Mouse (Mus musculus) forebrain, postnatal 0 days (tissue): ENCODE measurements around the gene Tnnt2. TPM values are rescaled to one million over a fixed set of nuclear protein-coding genes. Genes with fewer than 3 reads are reported as not detected.

Experiments used
- ATAC-seq: fragments of 200-750 bp; cut with Nextera tagmentation; 2 replicates; pipeline ENCODE4 v1.8.0; 2017; ENCODE audit warnings: mild to moderate bottlenecking, moderate library complexity
- DNase-seq: peaks from one replicate; pipeline ENCODE4 v3.0.0-alpha.2; 2015
- H3K27ac ChIP-seq: fragments of 300-500 bp; sonication (generic); 2 replicates; pipeline ENCODE4 v1.5.1; 2014; ENCODE audit warnings: low read depth, mild to moderate bottlenecking, antibody characterized with exemption, low read length, moderate library complexity, mixed read lengths
- H3K27me3 ChIP-seq: fragments of 300-500 bp; sonication (generic); 2 replicates; pipeline ENCODE4 v1.6.1; 2014; ENCODE audit warnings: mild to moderate bottlenecking, low read length, mixed read lengths; ENCODE audit not compliant: insufficient read depth
- H3K36me3 ChIP-seq: fragments of 300-500 bp; sonication (generic); 2 replicates; pipeline ENCODE4 v1.6.1; 2014; ENCODE audit warnings: mild to moderate bottlenecking, moderate library complexity; ENCODE audit not compliant: insufficient read depth
- H3K4me1 ChIP-seq: fragments of 300-500 bp; sonication (generic); 2 replicates; pipeline ENCODE4 v1.6.1; 2014; ENCODE audit warnings: antibody characterized with exemption; ENCODE audit not compliant: insufficient read depth
- H3K4me2 ChIP-seq: fragments of 300-500 bp; sonication (generic); 2 replicates; pipeline ENCODE4 v1.6.1; 2014; ENCODE audit warnings: low read depth, mild to moderate bottlenecking, moderate library complexity
- H3K4me3 ChIP-seq: fragments of 300-500 bp; sonication (generic); 2 replicates; pipeline ENCODE4 v1.5.1; 2014; ENCODE audit warnings: low read depth, low read length, mixed read lengths
- H3K9ac ChIP-seq: fragments of 300-500 bp; sonication (generic); 2 replicates; pipeline ENCODE4 v1.6.1; 2014; ENCODE audit warnings: mild to moderate bottlenecking
- H3K9me3 ChIP-seq: fragments of 300-500 bp; sonication (generic); 2 replicates; pipeline ENCODE4 v1.6.1; 2016; ENCODE audit warnings: low read length
- CTCF ChIP-seq: sonication (generic); IDR thresholded peaks from 2 replicates; pipeline ENCODE4 v1.5.1; 2016; ENCODE audit warnings: antibody characterized with exemption, control low read depth, low read depth
- WGBS: fragments of 180-500 bp; shearing (Covaris S2); extraction: QIAGEN DNeasy Blood & Tissue Kit; methylation state at CpG from one replicate; pipeline ENCODE4 v1.1.7; 2014; 5-methylcytosine and 5-hydroxymethylcytosine counted together
- polyA plus RNA-seq: library from polyadenylated mRNA; unstranded; fragments of >200 nt; fragmentation: Nextera tagmentation; extraction: Ambion mirVana; gene quantifications from 2 replicates; pipeline ENCODE4 v1.2.1, GENCODE M21; 2015
- total RNA-seq: library from RNA; depleted of rRNA; stranded (reverse); fragments of >200 nt; gene quantifications from 2 replicates; pipeline ENCODE4 v1.2.3, GENCODE M21; 2014

The Tnnt2 gene
- total and polyA plus RNA-seq, 2 experiments from 2014 or later = 0.63 to 0.67 TPM

GRCm38 (mm10) chr1:135856070-135856469, 19.9 kb downstream of the Tnnt2 start:
- WGBS = 74% methylated on average over 4 of the region's 4 CpGs
- H3K4me2 ChIP-seq = no peak overlapping the region
- no peak for DNase-seq
- ATAC-seq = no peak
- no peak overlapping the region for H3K4me3 ChIP-seq
- no peak overlapping the region for H3K9ac ChIP-seq
- no peaks in the 10 kb centered on the region for H3K27me3 ChIP-seq
- H3K9me3 ChIP-seq = no peaks in the 10 kb centered on the region
- no peaks in the 10 kb centered on the region for H3K4me1 ChIP-seq
- no peaks in the 10 kb centered on the region for H3K36me3 ChIP-seq
- no peak overlapping the region for H3K27ac ChIP-seq
- no peak for TF ChIP-seq CTCF

GRCm38 (mm10) chr1:135857137-135857775, 21.1 kb downstream of the Tnnt2 start:
- DNase-seq (no peak), ATAC-seq (no peak)
- no peak for TF ChIP-seq CTCF
- no peak overlapping the region for H3K4me3 ChIP-seq
- 69% methylated on average over 11 of the region's 11 CpGs for WGBS
- no peak overlapping the region for H3K9ac ChIP-seq
- no peak overlapping the region for H3K27ac ChIP-seq
- H3K27me3 ChIP-seq = no peaks in the 10 kb centered on the region
- H3K36me3 ChIP-seq = no peaks in the 10 kb centered on the region
- H3K4me2 ChIP-seq = no peak overlapping the region
- no peaks in the 10 kb centered on the region for H3K4me1 ChIP-seq
- H3K9me3 ChIP-seq = no peaks in the 10 kb centered on the region

GRCm38 (mm10) chr1:135858533-135858932, 22.4 kb downstream of the Tnnt2 start:
- H3K4me2 ChIP-seq = no peak overlapping the region
- H3K36me3 ChIP-seq = no peaks in the 10 kb centered on the region
- H3K27ac ChIP-seq = no peak overlapping the region
- H3K4me3 ChIP-seq = no peak overlapping the region
- 96% methylated on average over 7 of the region's 7 CpGs for WGBS
- ATAC-seq (no peak), DNase-seq (no peak)
- H3K9ac ChIP-seq = no peak overlapping the region
- TF ChIP-seq CTCF = no peak
- H3K9me3 ChIP-seq = no peaks in the 10 kb centered on the region
- no peaks in the 10 kb centered on the region for H3K27me3 ChIP-seq
- no peaks in the 10 kb centered on the region for H3K4me1 ChIP-seq

- no peaks in the 10 kb centered on the region for H3K27me3 ChIP-seq
- no peak for DNase-seq
- WGBS = 89% methylated on average over 5 of the region's 5 CpGs
- H3K9ac ChIP-seq = no peak overlapping the region
- no peak overlapping the region for H3K4me3 ChIP-seq
- ATAC-seq = no peak
- H3K36me3 ChIP-seq = no peaks in the 10 kb centered on the region
- no peaks in the 10 kb centered on the region for H3K9me3 ChIP-seq
- no peak overlapping the region for H3K4me2 ChIP-seq
- no peak overlapping the region for H3K27ac ChIP-seq
- TF ChIP-seq CTCF = no peak
- no peaks in the 10 kb centered on the region for H3K4me1 ChIP-seq
Measured at GRCm38 (mm10) chr1:135861091-135861490, 24.9 kb downstream of the Tnnt2 start.

- no peak overlapping the region for H3K4me2 ChIP-seq
- H3K27me3 ChIP-seq = no peaks in the 10 kb centered on the region
- H3K27ac ChIP-seq = no peak overlapping the region
- WGBS = 73% methylated on average over 9 of the region's 9 CpGs
- no peak overlapping the region for H3K9ac ChIP-seq
- no peaks in the 10 kb centered on the region for H3K4me1 ChIP-seq
- no peaks in the 10 kb centered on the region for H3K36me3 ChIP-seq
- no peak for TF ChIP-seq CTCF
- ATAC-seq = no peak
- no peak overlapping the region for H3K4me3 ChIP-seq
- H3K9me3 ChIP-seq = no peaks in the 10 kb centered on the region
- DNase-seq = no peak
Measured at GRCm38 (mm10) chr1:135861980-135862552, 25.9 kb downstream of the Tnnt2 start.

GRCm38 (mm10) chr1:135862561-135862960, 26.4 kb downstream of the Tnnt2 start:
- ATAC-seq (no peak), DNase-seq (no peak)
- no peak overlapping the region for H3K9ac ChIP-seq
- H3K36me3 ChIP-seq = no peaks in the 10 kb centered on the region
- H3K4me2 ChIP-seq = no peak overlapping the region
- no peaks in the 10 kb centered on the region for H3K9me3 ChIP-seq
- H3K27me3 ChIP-seq = no peaks in the 10 kb centered on the region
- H3K4me3 ChIP-seq = no peak overlapping the region
- no peak overlapping the region for H3K27ac ChIP-seq
- TF ChIP-seq CTCF = no peak
- WGBS = 81% methylated on average over 5 of the region's 5 CpGs
- H3K4me1 ChIP-seq = no peaks in the 10 kb centered on the region

- no peak for TF ChIP-seq CTCF
- Histone ChIP-seq H3K4me2 (no peak overlapping the region), H3K27ac (no peak overlapping the region), H3K27me3 (no peaks in the 10 kb centered on the region), H3K36me3 (no peaks in the 10 kb centered on the region), H3K4me3 (no peak overlapping the region), H3K9ac (no peak overlapping the region), H3K9me3 (no peaks in the 10 kb centered on the region), H3K4me1 (no peaks in the 10 kb centered on the region)
- ATAC-seq (no peak), DNase-seq (no peak)
- WGBS = 87% methylated on average over 9 of the region's 9 CpGs
Measured at GRCm38 (mm10) chr1:135863786-135864335, 27.7 kb downstream of the Tnnt2 start.
